Mouse (Mus musculus): Measurements from ENCODE around the gene Bnipl. TPM values are rescaled to one million over a fixed set of nuclear protein-coding genes. Genes with fewer than 3 reads are reported as not detected.
A peak's percentile ranks its signal among the peaks of the same experiment; 100 is the strongest.

Bnipl gene
- total RNA-seq, 1 experiment, result 6.7 TPM

DNA sequence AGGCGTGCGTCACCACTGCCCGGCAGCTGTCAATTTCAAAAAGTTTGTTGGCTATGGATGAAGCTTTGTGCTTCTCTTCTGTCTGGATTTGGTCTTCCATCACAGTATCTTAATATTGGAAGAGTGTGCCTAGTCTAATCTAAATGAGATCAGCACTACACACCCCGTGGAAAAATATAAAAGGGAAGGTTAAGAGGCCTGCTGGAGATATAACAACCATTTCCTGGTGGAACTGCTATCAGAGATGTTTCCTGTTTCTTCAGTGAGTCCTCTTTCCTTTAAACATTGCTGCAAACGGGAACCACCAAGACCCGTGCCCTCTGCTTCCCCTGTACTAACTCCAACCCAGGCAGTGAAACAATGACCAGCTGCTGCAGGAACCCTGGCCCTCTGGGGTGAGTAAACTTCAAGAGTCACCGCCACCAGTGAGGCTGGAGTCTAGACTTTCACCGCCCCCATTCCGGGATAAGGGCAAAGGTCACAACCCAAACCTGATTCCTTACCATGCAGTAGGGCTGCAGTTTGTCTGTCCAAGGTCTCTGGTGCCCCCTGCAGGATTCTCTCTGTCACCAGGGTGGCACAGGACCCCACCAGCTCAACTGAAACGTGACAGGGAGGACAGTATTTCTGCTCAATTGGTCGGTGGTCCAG is 12.2 kb upstream of the Bnipl start:
- Histone ChIP-seq H3K4me3 (ENCODE audit: insufficient read depth in 1 of 2, low read depth in 1 of 2, low read length in 2 of 2, poor library complexity in 1 of 2, severe bottlenecking in 1 of 2) (no peak overlapping the region), H3K4me1 (ENCODE audit: control insufficient read depth in 2 of 2, insufficient read depth in 2 of 2, low read length in 2 of 2, poor library complexity in 1 of 2) (no peaks in the 10 kb centered on the region), H3K9ac (ENCODE audit: insufficient read depth, low read depth, low read length, poor library complexity, severe bottlenecking) (no peak overlapping the region), H3K9me3 (ENCODE audit: control insufficient read depth, insufficient read depth, low read depth, low read length) (no peaks in the 10 kb centered on the region), H3K27ac (ENCODE audit: insufficient read depth, low read depth, low read length, poor library complexity, severe bottlenecking) (no peak overlapping the region), H3K36me3 (ENCODE audit: control insufficient read depth, insufficient read depth, low read length, poor library complexity, severe bottlenecking) (peaks cover 29% of the 10 kb centered on the region)
- DNase-seq (ENCODE audit: low read depth, low spot score), result peak; percentile 69
- TF ChIP-seq ZC3H11A (IDR thresholded peaks at IDR 0.05; ENCODE audit: borderline replicate concordance, low read depth, low read length) (peak; percentile 75), MAFK (IDR thresholded peaks at IDR 0.05; ENCODE audit: insufficient read depth, low read depth, low read length) (no peak), HCFC1 (IDR thresholded peaks at IDR 0.05; ENCODE audit: borderline replicate concordance, insufficient read depth, low read length) (peak; percentile 49; the same call in 1 of the 2 replicates), CHD2 (IDR thresholded peaks at IDR 0.05; ENCODE audit: low read depth, low read length) (no peak), ZNF384 (IDR thresholded peaks at IDR 0.05; ENCODE audit: low read depth, low read length) (no peak)
- in situ Hi-C loops (cut with MboI; ENCODE audit: low sequenced_read_pairs in 2 of 2, unreplicated experiment in 2 of 2), result no loop called here

DNA sequence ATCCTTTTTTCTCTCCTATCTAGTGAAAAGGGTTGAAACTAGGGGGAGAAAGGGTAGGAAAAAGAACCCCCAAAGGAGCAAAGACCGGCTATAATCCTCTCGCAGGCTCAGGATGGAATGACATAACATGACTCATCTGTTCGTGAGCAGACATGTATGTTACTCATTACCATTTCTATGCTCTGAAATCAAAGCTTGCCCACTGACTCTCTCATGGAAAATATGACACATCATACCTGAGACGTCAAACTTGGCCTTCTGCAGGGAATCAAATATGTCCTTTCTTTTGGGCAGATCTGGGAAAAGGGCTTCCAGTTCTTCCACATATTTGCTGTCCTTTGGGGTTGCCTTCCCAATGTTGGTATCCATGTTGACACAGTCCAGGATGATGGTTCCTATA is 11.0 kb upstream of the Bnipl start:
- no peak overlapping the region for H3K9ac ChIP-seq (ENCODE audit: insufficient read depth, low read depth, low read length, poor library complexity, severe bottlenecking)
- peaks cover 30% of the 10 kb centered on the region for H3K36me3 ChIP-seq (ENCODE audit: control insufficient read depth, insufficient read depth, low read length, poor library complexity, severe bottlenecking)
- no peak overlapping the region for H3K27ac ChIP-seq (ENCODE audit: insufficient read depth, low read depth, low read length, poor library complexity, severe bottlenecking)
- no peak overlapping the region for H3K4me3 ChIP-seq (ENCODE audit: insufficient read depth in 1 of 2, low read depth in 1 of 2, low read length in 2 of 2, poor library complexity in 1 of 2, severe bottlenecking in 1 of 2)
- no peaks in the 10 kb centered on the region for H3K4me1 ChIP-seq (ENCODE audit: control insufficient read depth in 2 of 2, insufficient read depth in 2 of 2, low read length in 2 of 2, poor library complexity in 1 of 2)
- DNase-seq (ENCODE audit: low read depth, low spot score), result no peak
- no peak for TF ChIP-seq HCFC1 (IDR thresholded peaks at IDR 0.05; ENCODE audit: borderline replicate concordance, insufficient read depth, low read length)
- no peak for TF ChIP-seq CHD2 (IDR thresholded peaks at IDR 0.05; ENCODE audit: low read depth, low read length)
- in situ Hi-C loops (cut with MboI; ENCODE audit: low sequenced_read_pairs in 2 of 2, unreplicated experiment in 2 of 2), result no loop called here
- no peaks in the 10 kb centered on the region for H3K9me3 ChIP-seq (ENCODE audit: control insufficient read depth, insufficient read depth, low read depth, low read length)

DNA sequence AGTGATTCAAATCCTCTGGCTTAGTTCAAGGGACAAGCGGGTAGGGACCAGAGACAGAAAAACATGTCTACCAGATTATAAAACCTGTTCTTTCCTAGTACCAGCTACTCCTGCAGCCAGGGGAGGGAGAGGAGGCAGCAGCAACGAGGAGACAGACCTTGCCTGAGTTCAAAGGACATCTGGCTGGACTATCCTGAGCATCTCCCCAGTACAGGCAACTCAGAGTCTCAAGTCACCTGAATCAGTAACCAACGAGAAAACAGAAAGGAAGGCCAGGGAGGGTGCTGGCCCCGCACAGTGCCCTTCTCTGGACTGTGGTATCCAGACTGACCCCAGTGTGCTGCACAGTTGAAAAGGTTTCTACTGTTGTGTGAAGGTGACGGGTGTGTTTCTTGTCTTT is 5.9 kb upstream of the Bnipl start:
- peaks cover 40% of the 10 kb centered on the region for H3K36me3 ChIP-seq (ENCODE audit: control insufficient read depth, insufficient read depth, low read length, poor library complexity, severe bottlenecking)
- in situ Hi-C loops (cut with MboI; ENCODE audit: low sequenced_read_pairs in 2 of 2, unreplicated experiment in 2 of 2), result no loop called here

DNA sequence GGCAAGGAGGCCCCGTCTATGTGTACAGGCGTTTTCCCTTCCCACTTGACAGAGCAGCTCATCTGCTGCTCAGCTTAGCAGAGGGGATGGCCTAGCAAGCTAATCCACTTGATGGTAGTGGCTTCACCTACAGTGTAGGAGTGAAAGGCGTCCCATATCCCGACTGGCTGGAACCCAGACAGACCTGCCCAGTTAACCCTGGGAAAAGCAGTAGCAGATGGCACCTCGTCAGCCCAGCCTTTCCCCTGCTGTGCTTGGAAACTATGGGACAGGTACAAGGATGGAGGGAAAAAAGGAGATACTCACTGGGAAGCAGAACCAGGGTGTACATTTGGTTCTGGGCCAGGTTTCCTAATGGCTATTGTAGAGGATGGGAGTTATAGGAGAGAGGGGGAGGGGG is 632 bp downstream of the Bnipl start:
- peaks cover 0 to 16% of the 10 kb centered on the region in 2 experiments; a peak in 2 of 4 replicates for H3K4me1 ChIP-seq (ENCODE audit: control insufficient read depth in 2 of 2, insufficient read depth in 2 of 2, low read length in 2 of 2, poor library complexity in 1 of 2)
- in situ Hi-C loops (cut with MboI; ENCODE audit: low sequenced_read_pairs in 2 of 2, unreplicated experiment in 2 of 2), result no loop called here
- no peak for DNase-seq (ENCODE audit: low read depth, low spot score)
- H3K36me3 ChIP-seq (ENCODE audit: control insufficient read depth, insufficient read depth, low read length, poor library complexity, severe bottlenecking), result peaks cover 13% of the 10 kb centered on the region
- H3K9me3 ChIP-seq (ENCODE audit: control insufficient read depth, insufficient read depth, low read depth, low read length), result no peaks in the 10 kb centered on the region
- H3K9ac ChIP-seq (ENCODE audit: insufficient read depth, low read depth, low read length, poor library complexity, severe bottlenecking), result no peak overlapping the region
- H3K27ac ChIP-seq (ENCODE audit: insufficient read depth, low read depth, low read length, poor library complexity, severe bottlenecking), result no peak overlapping the region
- no peak overlapping the region for H3K4me3 ChIP-seq (ENCODE audit: insufficient read depth in 1 of 2, low read depth in 1 of 2, low read length in 2 of 2, poor library complexity in 1 of 2, severe bottlenecking in 1 of 2)
- TF ChIP-seq HCFC1 (IDR thresholded peaks at IDR 0.05; ENCODE audit: borderline replicate concordance, insufficient read depth, low read length) (no peak), ZC3H11A (IDR thresholded peaks at IDR 0.05; ENCODE audit: borderline replicate concordance, low read depth, low read length) (no peak), MAFK (IDR thresholded peaks at IDR 0.05; ENCODE audit: insufficient read depth, low read depth, low read length) (no peak), CHD2 (IDR thresholded peaks at IDR 0.05; ENCODE audit: low read depth, low read length) (no peak), ZNF384 (IDR thresholded peaks at IDR 0.05; ENCODE audit: low read depth, low read length) (no peak)

More for the DNA sequence above, 5.9 kb upstream of the Bnipl start:
- Histone ChIP-seq H3K4me1 (ENCODE audit: control insufficient read depth in 2 of 2, insufficient read depth in 2 of 2, low read length in 2 of 2, poor library complexity in 1 of 2) (0 out of 4 replicates have a peak, but pooled peaks cover 0 to 2% of the 10 kb centered on the region in 2 experiments), H3K27ac (ENCODE audit: insufficient read depth, low read depth, low read length, poor library complexity, severe bottlenecking) (no peak overlapping the region), H3K9me3 (ENCODE audit: control insufficient read depth, insufficient read depth, low read depth, low read length) (no peaks in the 10 kb centered on the region), H3K9ac (ENCODE audit: insufficient read depth, low read depth, low read length, poor library complexity, severe bottlenecking) (peak overlapping the region; percentile 35; the same call in 1 of the 2 replicates), H3K4me3 (ENCODE audit: insufficient read depth in 1 of 2, low read depth in 1 of 2, low read length in 2 of 2, poor library complexity in 1 of 2, severe bottlenecking in 1 of 2) (no peak overlapping the region)
- TF ChIP-seq HCFC1 (IDR thresholded peaks at IDR 0.05; ENCODE audit: borderline replicate concordance, insufficient read depth, low read length), result no peak
- TF ChIP-seq MAFK (IDR thresholded peaks at IDR 0.05; ENCODE audit: insufficient read depth, low read depth, low read length), result no peak
- no peak for TF ChIP-seq CHD2 (IDR thresholded peaks at IDR 0.05; ENCODE audit: low read depth, low read length)
- no peak for TF ChIP-seq ZNF384 (IDR thresholded peaks at IDR 0.05; ENCODE audit: low read depth, low read length)
- no peak for TF ChIP-seq ZC3H11A (IDR thresholded peaks at IDR 0.05; ENCODE audit: borderline replicate concordance, low read depth, low read length)
- DNase-seq (ENCODE audit: low read depth, low spot score), result no peak

Measured in ES-E14 (cell line).